Mouse (Mus musculus): ENCODE data around the gene Emg1.

GRCm38 (mm10) chr6:124753861-124754260 is 41.9 kb upstream of the Emg1 start:
- TF ChIP-seq CTCF (IDR thresholded peaks at IDR 0.05; ENCODE audit: low read depth, low read length), result no peak
- no peak for TF ChIP-seq POLR2A (IDR thresholded peaks at IDR 0.05; ENCODE audit: insufficient read depth, low read length)

Measured in ES-Bruce4 (cell line).